Mouse (Mus musculus): ENCODE data around the gene 1110051M20Rik. TPM values are rescaled to one million over a fixed set of nuclear protein-coding genes. Genes with fewer than 3 reads are reported as not detected.

1110051M20Rik gene
- total and polyA plus RNA-seq, 3 experiments = 21.1 to 34.0 (median 26.2) TPM

GRCm38 (mm10) chr2:91312578-91313311, 131.8 kb downstream of the 1110051M20Rik start:
- TF ChIP-seq TBP (conservative IDR thresholded peaks at IDR 0.05; ENCODE audit: low read depth, low read length) = no peak
- no peak for TF ChIP-seq SIN3A (IDR thresholded peaks at IDR 0.05; ENCODE audit: low read length)
- TF ChIP-seq KAT2A (IDR thresholded peaks at IDR 0.05; ENCODE audit: insufficient replicate concordance, low read length) = no peak
- no peak for TF ChIP-seq RAD21 (IDR thresholded peaks at IDR 0.05; ENCODE audit: low read depth, low read length)
- Histone ChIP-seq H3K27ac (ENCODE audit: insufficient read depth, low read depth) (no peak overlapping the region), H3K4me1 (ENCODE audit: control insufficient read depth in 1 of 2, insufficient read depth in 2 of 2) (peaks cover 5 to 17% of the 10 kb centered on the region in 2 experiments; a peak in 3 of 4 replicates), H3K79me2 (replicated peaks; ENCODE audit: control insufficient read depth, extremely low read depth, insufficient read depth, poor library complexity, severe bottlenecking) (no peaks in the 10 kb centered on the region), H3K4me3 (replicated peaks in 1 of 3; ENCODE audit: low read depth in 2 of 3, low read length in 2 of 3, poor library complexity in 1 of 3) (no peak overlapping the region), H3K9ac (ENCODE audit: insufficient read depth, low read depth) (no peak overlapping the region), H3K36me3 (replicated peaks in 1 of 2; ENCODE audit: control insufficient read depth in 1 of 2, insufficient read depth in 1 of 2, low read length in 1 of 2) (peaks cover 0 to 3% of the 10 kb centered on the region in 2 experiments), H3K4me2 (ENCODE audit: insufficient read depth, low read depth, poor library complexity, severe bottlenecking) (no peak overlapping the region), H3K9me3 (replicated peaks; ENCODE audit: low read length) (no peaks in the 10 kb centered on the region), H3K27me3 (replicated peaks) (no peaks in the 10 kb centered on the region)
- in situ Hi-C loops (cut with MboI; ENCODE audit: low pct_ligation_motif_present, low pct_unique_long_range_greater_than_20kb, low sequenced_read_pairs) = no loop called here
- no peak for DNase-seq (ENCODE audit: extremely low read depth)
- dilution Hi-C loops (cut with MboI; ENCODE audit: extremely low pct_ligation_motif_present, extremely low pct_unique_long_range_greater_than_20kb, low sequenced_read_pairs) = no loop called here

- TF ChIP-seq SMC3 (IDR thresholded peaks at IDR 0.05; ENCODE audit: low read depth, low read length) (no peak), NRF1 (IDR thresholded peaks at IDR 0.05; ENCODE audit: low read depth, low read length) (no peak), ZKSCAN1 (IDR thresholded peaks at IDR 0.05; ENCODE audit: borderline replicate concordance, low read depth, low read length) (no peak), TCF12 (IDR thresholded peaks at IDR 0.05; ENCODE audit: low read depth, low read length) (no peak), ELF1 (IDR thresholded peaks at IDR 0.05; ENCODE audit: low read depth, low read length) (no peak), KAT2A (IDR thresholded peaks at IDR 0.05; ENCODE audit: insufficient replicate concordance, low read length) (no peak), ZC3H11A (IDR thresholded peaks at IDR 0.05; ENCODE audit: low read depth, low read length) (no peak), RCOR1 (conservative IDR thresholded peaks at IDR 0.05; ENCODE audit: low read depth, low read length) (no peak), NELFE (IDR thresholded peaks at IDR 0.05; ENCODE audit: low read depth, low read length) (no peak), PAX5 (IDR thresholded peaks at IDR 0.05; ENCODE audit: low read length) (no peak), UBTF (IDR thresholded peaks at IDR 0.05; ENCODE audit: low read depth, low read length) (no peak), ZMIZ1 (IDR thresholded peaks at IDR 0.05; ENCODE audit: low read depth, low read length) (no peak), E2F4 (IDR thresholded peaks at IDR 0.05; ENCODE audit: insufficient replicate concordance, low read depth, low read length) (no peak), HCFC1 (IDR thresholded peaks at IDR 0.05; ENCODE audit: low read depth, low read length) (no peak), ETS1 (conservative IDR thresholded peaks at IDR 0.05; ENCODE audit: low read depth, low read length) (no peak), MYC (IDR thresholded peaks at IDR 0.05; ENCODE audit: low read depth, low read length) (no peak), JUND (conservative IDR thresholded peaks at IDR 0.05; ENCODE audit: low read depth, low read length) (no peak)
- H3K79me2 ChIP-seq (replicated peaks; ENCODE audit: control insufficient read depth, extremely low read depth, insufficient read depth, poor library complexity, severe bottlenecking) = no peaks in the 10 kb centered on the region
- in situ Hi-C loops (cut with MboI; ENCODE audit: low pct_ligation_motif_present, low pct_unique_long_range_greater_than_20kb, low sequenced_read_pairs) (no loop called here), dilution Hi-C loops (cut with MboI; ENCODE audit: extremely low pct_ligation_motif_present, extremely low pct_unique_long_range_greater_than_20kb, low sequenced_read_pairs) (no loop called here)
- no peaks in the 10 kb centered on the region for H3K9me3 ChIP-seq (replicated peaks; ENCODE audit: low read length)
- no peak for DNase-seq (ENCODE audit: extremely low read depth)
- no peak overlapping the region for H3K27ac ChIP-seq (ENCODE audit: insufficient read depth, low read depth)
- H3K36me3 ChIP-seq (replicated peaks in 1 of 2; ENCODE audit: control insufficient read depth in 1 of 2, insufficient read depth in 1 of 2, low read length in 1 of 2) = no peaks in the 10 kb centered on the region
- H3K4me1 ChIP-seq (ENCODE audit: control insufficient read depth in 1 of 2, insufficient read depth in 2 of 2) = peaks cover 8 to 35% of the 10 kb centered on the region in 2 experiments; a peak in 3 of 4 replicates
- no peak overlapping the region for H3K9ac ChIP-seq (ENCODE audit: insufficient read depth, low read depth)
- no peaks in the 10 kb centered on the region for H3K27me3 ChIP-seq (replicated peaks)
- no peak overlapping the region for H3K4me3 ChIP-seq (replicated peaks in 1 of 3; ENCODE audit: low read depth in 2 of 3, low read length in 2 of 3, poor library complexity in 1 of 3)
- H3K4me2 ChIP-seq (ENCODE audit: insufficient read depth, low read depth, poor library complexity, severe bottlenecking) = no peak overlapping the region
Measured at GRCm38 (mm10) chr2:91309546-91309945, 135.0 kb downstream of the 1110051M20Rik start.
